Mouse (Mus musculus): ENCODE results near the gene Nr4a1.

- TF ChIP-seq CTCF (IDR thresholded peaks at IDR 0.05; ENCODE audit: extremely low read depth, insufficient read depth, insufficient read length, insufficient replicate concordance) (peak; percentile 80; the same call in 1 of the 2 replicates), POLR2A (IDR thresholded peaks at IDR 0.05; ENCODE audit: low read depth, low read length) (no peak)
Observed at GRCm38 (mm10) chr15:101240799-101241204, 13.3 kb upstream of the Nr4a1 start.
